Mouse (Mus musculus) midbrain, embryonic 16.5 days (tissue): Measurements from ENCODE around the gene Hoxa13. TPM values are rescaled to one million over a fixed set of nuclear protein-coding genes. Genes with fewer than 3 reads are reported as not detected.
A peak's percentile ranks its signal among the peaks of the same experiment; 100 is the strongest.

Source experiments
- ATAC-seq: fragments of 200-750 bp; cut with Nextera tagmentation; 2 replicates; pipeline ENCODE4 v1.8.0; 2017; ENCODE audit warnings: moderate TSS enrichment
- H3K27ac ChIP-seq: fragments of 300-500 bp; sonication (generic); 2 replicates; pipeline ENCODE4 v1.5.1; 2014; ENCODE audit warnings: mild to moderate bottlenecking, low read length, mixed read lengths
- H3K27me3 ChIP-seq: fragments of 300-500 bp; sonication (generic); 2 replicates; pipeline ENCODE4 v1.6.1; 2014; ENCODE audit warnings: low read depth, low read length, mixed read lengths; ENCODE audit not compliant: control insufficient read depth, insufficient read depth
- H3K36me3 ChIP-seq: fragments of 300-500 bp; sonication (generic); 2 replicates; pipeline ENCODE4 v1.6.1; 2014; ENCODE audit warnings: mild to moderate bottlenecking, low read length, moderate library complexity, mixed read lengths; ENCODE audit not compliant: control insufficient read depth, insufficient read depth
- H3K4me1 ChIP-seq: fragments of 300-500 bp; sonication (generic); 2 replicates; pipeline ENCODE4 v1.6.1; 2014; ENCODE audit warnings: mild to moderate bottlenecking, low read length, mixed read lengths; ENCODE audit not compliant: control insufficient read depth, insufficient read depth
- H3K4me2 ChIP-seq: fragments of 300-500 bp; sonication (generic); 2 replicates; pipeline ENCODE4 v1.6.1; 2014; ENCODE audit warnings: mild to moderate bottlenecking, low read length, mixed read lengths
- H3K4me3 ChIP-seq: fragments of 300-500 bp; sonication (generic); 2 replicates; pipeline ENCODE4 v1.5.1; 2014; ENCODE audit warnings: low read depth, mild to moderate bottlenecking, low read length, moderate library complexity, mixed read lengths
- H3K9ac ChIP-seq: fragments of 300-500 bp; sonication (generic); 2 replicates; pipeline ENCODE4 v1.6.1; 2014; ENCODE audit warnings: low read depth, low read length, mixed read lengths
- H3K9me3 ChIP-seq: fragments of 300-500 bp; sonication (generic); replicated peaks from 2 replicates; pipeline ENCODE4 v1.6.1; 2014; ENCODE audit warnings: mild to moderate bottlenecking, low read length, mixed read lengths; ENCODE audit not compliant: control insufficient read depth, poor library complexity, severe bottlenecking
- WGBS: fragments of 180-500 bp; shearing (Covaris S2); extraction: QIAGEN DNeasy Blood & Tissue Kit; methylation state at CpG from one replicate; pipeline ENCODE4 v1.1.7; 2014; 5-methylcytosine and 5-hydroxymethylcytosine counted together
- polyA plus RNA-seq: library from polyadenylated mRNA; unstranded; fragments of >200 nt; fragmentation: Nextera tagmentation; extraction: Ambion mirVana; gene quantifications from 2 replicates; pipeline ENCODE4 v1.2.1, GENCODE M21; 2015

The Hoxa13 gene
- polyA plus RNA-seq, 1 experiment from 2014 or later, result not detected

GRCm38 (mm10) chr6:52291021-52291860 lies 30.6 kb upstream of the Hoxa13 start:
- WGBS, result 2% methylated on average over 45 of the region's 45 CpGs
- Histone ChIP-seq H3K4me1 (no peaks in the 10 kb centered on the region; the same call in 1 of the 2 replicates), H3K36me3 (no peaks in the 10 kb centered on the region), H3K4me2 (peak overlapping the region; percentile 18; the same call in 1 of the 2 replicates), H3K4me3 (peak overlapping the region; percentile 8; the same call in 1 of the 2 replicates), H3K9ac (no peak overlapping the region), H3K27me3 (peaks cover 71% of the 10 kb centered on the region), H3K9me3 (no peaks in the 10 kb centered on the region), H3K27ac (no peak overlapping the region)
- no peak for ATAC-seq

- Histone ChIP-seq H3K4me3 (no peak overlapping the region), H3K27me3 (peaks cover 65% of the 10 kb centered on the region), H3K9me3 (no peaks in the 10 kb centered on the region), H3K9ac (no peak overlapping the region), H3K4me2 (no peak overlapping the region), H3K27ac (no peak overlapping the region), H3K36me3 (no peaks in the 10 kb centered on the region), H3K4me1 (no peaks in the 10 kb centered on the region; the same call in 1 of the 2 replicates)
- 19% methylated on average over 12 of the region's 12 CpGs for WGBS
- no peak for ATAC-seq
Observed at GRCm38 (mm10) chr6:52290186-52290585, 29.5 kb upstream of the Hoxa13 start.

- Histone ChIP-seq H3K4me3 (no peak overlapping the region), H3K27ac (no peak overlapping the region), H3K4me1 (no peaks in the 10 kb centered on the region), H3K9me3 (no peaks in the 10 kb centered on the region), H3K9ac (no peak overlapping the region), H3K27me3 (peaks cover 51% of the 10 kb centered on the region), H3K36me3 (no peaks in the 10 kb centered on the region), H3K4me2 (no peak overlapping the region)
- WGBS, result 90% methylated on average over 5 of the region's 5 CpGs
- ATAC-seq, result no peak
Observed at GRCm38 (mm10) chr6:52283896-52284295, 23.2 kb upstream of the Hoxa13 start.

- Histone ChIP-seq H3K9me3 (no peaks in the 10 kb centered on the region), H3K27me3 (peaks cover 55% of the 10 kb centered on the region), H3K36me3 (no peaks in the 10 kb centered on the region), H3K27ac (no peak overlapping the region), H3K9ac (no peak overlapping the region), H3K4me3 (no peak overlapping the region), H3K4me1 (no peaks in the 10 kb centered on the region), H3K4me2 (no peak overlapping the region)
- ATAC-seq, result no peak
- 73% methylated on average over 12 of the region's 12 CpGs for WGBS
Observed at GRCm38 (mm10) chr6:52281084-52281483, 20.4 kb upstream of the Hoxa13 start.

GRCm38 (mm10) chr6:52276920-52277319 lies 16.2 kb upstream of the Hoxa13 start:
- no peak overlapping the region for H3K27ac ChIP-seq
- H3K27me3 ChIP-seq, result peaks cover 69% of the 10 kb centered on the region
- 7% methylated on average over 5 of the region's 5 CpGs for WGBS
- H3K4me2 ChIP-seq, result no peak overlapping the region
- no peak overlapping the region for H3K4me3 ChIP-seq
- no peaks in the 10 kb centered on the region for H3K4me1 ChIP-seq
- H3K36me3 ChIP-seq, result no peaks in the 10 kb centered on the region
- no peaks in the 10 kb centered on the region for H3K9me3 ChIP-seq
- no peak overlapping the region for H3K9ac ChIP-seq
- ATAC-seq, result no peak

GRCm38 (mm10) chr6:52276382-52276781 lies 15.7 kb upstream of the Hoxa13 start:
- Histone ChIP-seq H3K4me2 (no peak overlapping the region), H3K4me3 (no peak overlapping the region), H3K36me3 (no peaks in the 10 kb centered on the region), H3K4me1 (no peaks in the 10 kb centered on the region), H3K9ac (no peak overlapping the region), H3K27ac (no peak overlapping the region), H3K27me3 (peaks cover 71% of the 10 kb centered on the region), H3K9me3 (no peaks in the 10 kb centered on the region)
- 4% methylated on average over 6 of the region's 6 CpGs for WGBS
- no peak for ATAC-seq

GRCm38 (mm10) chr6:52275563-52276280 lies 15.0 kb upstream of the Hoxa13 start:
- Histone ChIP-seq H3K4me3 (no peak overlapping the region), H3K4me2 (no peak overlapping the region), H3K4me1 (no peaks in the 10 kb centered on the region), H3K9ac (no peak overlapping the region), H3K36me3 (no peaks in the 10 kb centered on the region), H3K9me3 (no peaks in the 10 kb centered on the region), H3K27ac (no peak overlapping the region), H3K27me3 (peaks cover 71% of the 10 kb centered on the region)
- WGBS, result 7% methylated on average over 8 of the region's 8 CpGs
- no peak for ATAC-seq

GRCm38 (mm10) chr6:52274576-52274975 lies 13.9 kb upstream of the Hoxa13 start:
- no peak for ATAC-seq
- 1% methylated on average over 11 of the region's 11 CpGs for WGBS
- Histone ChIP-seq H3K36me3 (no peaks in the 10 kb centered on the region), H3K27me3 (peaks cover 75% of the 10 kb centered on the region), H3K9ac (no peak overlapping the region), H3K4me3 (no peak overlapping the region), H3K4me1 (no peaks in the 10 kb centered on the region), H3K27ac (no peak overlapping the region), H3K9me3 (no peaks in the 10 kb centered on the region), H3K4me2 (no peak overlapping the region)
